Mouse (Mus musculus): Measurements from ENCODE around the gene Pola1. TPM values are rescaled to one million over a fixed set of nuclear protein-coding genes. Genes with fewer than 3 reads are reported as not detected.
"Not testable (repeated sequence)": the region's sequence is repeated elsewhere in the genome, so short reads cannot be mapped to it uniquely, and the experiment has no call there.

Gene Pola1
- total RNA-seq, 2 experiments from 2014 or later, result 3.0 to 3.2 TPM

DNA sequence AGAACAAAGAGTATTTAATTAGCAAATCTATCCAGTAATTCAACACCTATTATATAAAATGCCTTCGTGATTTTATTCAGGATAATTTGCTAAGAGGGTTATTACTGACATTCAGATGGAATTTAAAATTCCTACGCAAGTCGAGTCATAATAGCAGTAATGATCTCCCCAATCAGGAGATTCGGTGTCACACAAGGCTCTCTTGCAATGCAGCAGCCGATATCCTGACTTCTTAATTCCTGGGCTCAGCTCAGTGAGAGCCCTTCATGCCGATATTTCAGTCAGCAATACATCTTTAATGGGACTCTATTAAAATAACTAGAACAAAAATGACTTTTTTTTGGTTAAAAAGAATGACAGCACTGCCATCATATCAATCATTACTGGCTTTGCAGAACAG is 134.4 kb downstream of the Pola1 start:
- intact Hi-C loops (cut with DNase I), result no loop called here
- DNase-seq, result no peak

DNA sequence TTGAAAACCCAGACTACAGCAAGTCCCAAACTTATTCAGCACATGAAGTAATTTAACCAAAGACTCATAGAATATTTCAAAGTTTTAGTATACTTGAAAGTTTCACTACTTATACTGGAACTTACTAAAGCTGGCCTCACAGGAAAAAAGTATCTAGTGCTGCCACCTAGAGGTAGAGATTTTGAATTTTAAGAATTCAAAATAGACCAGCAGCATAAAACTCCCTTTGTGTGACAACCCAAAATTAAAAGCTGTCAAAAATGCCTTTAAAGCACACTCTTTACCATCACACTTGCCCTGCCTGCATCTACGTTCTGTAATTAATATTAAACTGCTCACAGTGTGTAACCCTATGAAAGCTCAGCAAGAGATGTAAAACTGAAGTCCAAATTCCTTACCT is 166.2 kb downstream of the Pola1 start:
- DNase-seq, result no peak
- intact Hi-C loops (cut with DNase I), result loop anchor here (5.0 kb wide), 2 partner anchors 183 to 398 kb away; no protein-coding TSS in a partner anchor

DNA sequence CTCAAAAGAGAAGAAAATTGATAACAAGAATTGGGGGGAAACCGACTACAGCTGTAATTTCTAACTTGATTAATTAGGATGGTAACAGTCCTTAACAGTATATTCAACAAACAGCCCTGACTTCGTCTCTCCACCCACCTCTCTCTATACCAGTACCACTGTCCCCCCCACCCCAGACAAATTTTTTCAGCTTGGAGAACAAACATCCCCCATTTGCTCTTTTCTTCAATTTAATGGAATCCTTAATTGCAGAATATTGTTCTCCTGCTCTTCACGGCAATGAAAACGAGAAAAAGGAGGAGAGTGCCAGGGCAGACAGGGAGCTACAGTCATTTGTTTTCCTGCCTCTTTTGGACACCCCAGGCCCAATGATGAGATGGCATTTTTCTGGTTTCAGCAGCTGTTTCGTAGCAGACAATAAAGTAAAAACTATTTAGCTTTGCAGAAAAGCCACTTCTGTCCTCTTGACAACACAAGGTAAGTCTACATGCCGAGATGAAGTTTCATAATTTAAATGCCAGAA is 202.2 kb downstream of the Pola1 start:
- DNase-seq, result no peak
- intact Hi-C loops (cut with DNase I), result no loop called here

DNA sequence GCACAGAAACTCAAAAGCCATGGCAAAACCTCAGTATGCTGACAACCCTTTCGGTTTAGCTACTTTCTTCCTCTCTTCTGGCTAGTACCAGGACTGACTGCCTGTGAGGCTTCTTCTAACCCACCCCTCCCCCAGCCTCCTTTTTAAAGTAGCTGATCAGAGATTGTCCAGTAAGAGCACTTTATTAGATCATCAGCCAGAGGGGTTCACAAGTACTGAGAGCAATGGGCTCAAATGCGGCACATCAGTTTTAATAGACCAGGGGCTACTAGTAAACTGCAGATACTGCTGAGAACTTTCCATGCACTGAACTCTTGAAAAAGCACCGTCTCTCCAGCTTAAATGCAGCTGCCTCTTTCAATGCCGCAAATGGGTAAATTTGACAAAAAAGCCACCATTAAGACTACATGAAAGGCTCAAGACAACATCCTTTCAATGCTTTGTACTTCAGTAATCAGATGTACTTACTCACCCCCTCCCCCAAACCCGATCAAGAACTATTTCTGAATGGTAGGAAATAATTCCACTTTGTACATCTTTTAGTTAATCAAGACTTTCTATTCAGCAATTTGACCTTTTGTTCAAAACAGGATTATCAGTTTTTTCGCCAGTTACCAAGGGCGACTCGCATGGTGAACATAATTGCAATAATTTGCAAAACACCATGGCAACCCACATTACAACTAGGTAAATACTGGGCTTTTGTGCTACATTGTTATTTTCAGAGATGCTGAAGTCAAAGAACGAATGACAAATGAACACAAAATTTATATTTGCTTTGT is 202.8 kb downstream of the Pola1 start:
- intact Hi-C loops (cut with DNase I), result no loop called here
- DNase-seq, result no peak

DNA sequence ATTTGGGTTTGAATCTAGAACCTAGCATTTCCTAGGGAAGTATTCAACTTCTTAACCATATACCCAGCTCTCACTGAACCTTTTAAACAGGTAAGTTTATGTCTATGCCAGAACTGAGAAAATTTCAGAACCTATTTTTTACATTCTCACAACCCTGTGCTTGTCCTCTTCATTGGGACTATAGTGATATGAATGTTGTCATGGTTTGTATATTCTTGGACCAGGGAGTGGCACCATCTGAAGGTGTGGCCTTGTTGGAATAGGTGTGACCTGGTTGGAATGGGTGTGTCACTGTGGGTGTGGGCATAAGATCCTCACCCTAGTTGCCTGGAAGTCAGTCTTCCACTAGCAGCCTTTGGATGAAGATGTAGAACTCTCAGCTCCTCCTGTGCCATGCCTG is 231.1 kb downstream of the Pola1 start:
- intact Hi-C loops (cut with DNase I); DNase-seq: not testable (repeated sequence)

DNA sequence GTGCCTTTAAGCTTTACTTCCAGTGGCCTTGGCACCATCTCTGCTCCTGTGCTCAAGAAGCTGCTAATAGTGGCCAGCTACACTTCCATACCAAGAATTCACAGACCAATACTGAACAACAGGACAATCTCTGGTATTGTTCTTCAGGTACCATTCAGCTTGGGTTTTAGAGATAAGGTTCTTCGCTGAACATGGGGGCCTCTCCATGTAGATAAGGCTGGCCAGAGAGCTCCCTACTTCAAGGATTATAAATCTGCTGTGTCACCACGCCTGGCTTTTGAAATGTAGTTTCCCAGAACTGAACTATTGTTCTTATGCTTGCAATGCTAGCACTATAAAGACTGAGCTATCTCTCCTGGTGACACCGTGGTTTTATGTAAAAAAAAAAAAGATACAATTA is 234.9 kb downstream of the Pola1 start:
- no peak for DNase-seq

DNA sequence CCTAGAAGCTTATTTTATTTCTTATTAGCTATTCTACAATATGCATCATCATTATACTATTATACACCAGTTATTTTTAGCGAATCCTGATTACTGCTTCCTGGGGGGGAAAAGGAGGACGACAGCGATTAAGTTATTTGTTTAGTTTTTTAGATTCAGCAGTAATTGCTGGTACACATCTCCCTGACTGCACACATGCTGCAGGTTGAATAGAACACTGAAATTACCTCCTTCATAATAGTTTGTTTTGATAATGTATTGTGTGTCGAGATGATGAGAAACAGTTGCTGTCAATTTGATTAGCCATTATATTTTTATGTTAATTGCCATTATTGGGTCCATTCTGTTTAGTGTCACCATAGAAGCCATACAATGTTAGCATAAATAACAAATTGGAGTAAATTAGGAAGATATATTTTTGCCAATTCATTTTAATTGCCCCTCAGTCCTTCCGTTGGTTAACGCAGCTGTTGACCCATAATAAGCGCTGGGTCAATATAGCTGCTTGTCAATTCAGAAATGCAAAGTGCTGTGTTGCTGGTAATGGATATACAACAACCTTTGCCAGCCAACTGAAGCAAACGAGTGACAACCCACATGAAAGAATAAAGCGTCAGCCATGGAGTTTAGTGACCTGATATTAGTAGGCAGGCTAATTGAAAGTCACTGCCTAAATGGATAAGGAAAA is 254.5 kb downstream of the Pola1 start:
- intact Hi-C loops (cut with DNase I), result no loop called here
- DNase-seq, result no peak

More for the DNA sequence above, 234.9 kb downstream of the Pola1 start:
- intact Hi-C loops (cut with DNase I), result no loop called here

DNA sequence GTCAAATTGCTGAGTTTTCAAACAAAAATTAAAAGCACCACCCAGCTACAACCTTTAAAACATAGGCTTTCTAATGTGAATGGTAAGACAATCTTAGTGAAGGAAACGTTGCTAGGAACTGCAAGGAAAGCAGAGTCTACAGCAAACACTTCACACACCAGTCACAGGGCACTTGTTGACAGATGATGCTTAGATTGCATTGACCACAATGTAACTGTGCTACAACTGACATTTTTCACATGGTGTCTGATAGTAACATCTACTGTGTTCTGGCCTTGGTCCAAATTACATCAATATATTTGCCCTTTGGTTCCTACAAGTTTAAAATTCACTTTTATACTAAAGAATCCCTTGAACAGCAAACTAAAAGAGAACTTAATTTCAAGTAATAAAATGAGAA is 258.5 kb downstream of the Pola1 start:
- intact Hi-C loops (cut with DNase I), result no loop called here

DNA sequence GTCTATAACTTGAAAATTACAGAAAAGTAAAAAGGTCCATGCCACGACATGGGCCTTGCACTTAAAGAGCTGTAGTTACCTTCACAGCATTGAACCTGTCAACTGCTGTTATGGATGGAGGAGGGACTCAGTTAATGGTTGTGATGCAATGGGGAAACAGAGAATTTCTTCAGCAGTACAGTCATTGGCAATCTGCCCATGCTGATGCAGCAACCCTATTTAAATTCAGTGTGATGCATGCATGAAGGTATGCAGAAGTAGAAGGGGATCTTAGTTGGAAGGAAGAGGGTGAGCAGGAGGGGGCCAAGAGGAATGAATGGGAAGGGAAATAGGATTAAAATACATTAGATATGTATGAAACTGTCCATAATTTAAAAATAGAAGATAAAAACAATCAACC is 262.2 kb downstream of the Pola1 start:
- no peak for DNase-seq
- intact Hi-C loops (cut with DNase I), result no loop called here

More for the DNA sequence above, 258.5 kb downstream of the Pola1 start:
- no peak for DNase-seq

DNA sequence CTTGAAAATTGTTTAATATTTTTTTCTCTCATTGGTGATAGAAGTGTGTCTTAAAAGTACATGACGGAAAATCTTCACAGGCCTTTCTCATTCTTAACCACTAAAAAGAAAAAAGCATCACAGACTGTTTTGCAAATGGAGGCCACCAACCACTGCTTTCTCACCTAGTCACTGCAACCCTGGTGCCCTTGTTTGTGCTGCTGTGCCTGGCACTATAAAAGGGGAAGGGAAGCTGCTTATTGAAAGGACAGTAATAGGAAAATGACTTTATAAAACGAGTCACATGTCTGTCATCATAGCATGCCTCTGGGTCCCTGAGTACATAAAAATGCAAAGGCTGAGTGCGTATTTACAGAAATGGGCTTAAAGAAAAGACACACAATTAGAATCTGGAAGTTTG is 263.7 kb downstream of the Pola1 start:
- intact Hi-C loops (cut with DNase I), result no loop called here
- DNase-seq, result no peak

DNA sequence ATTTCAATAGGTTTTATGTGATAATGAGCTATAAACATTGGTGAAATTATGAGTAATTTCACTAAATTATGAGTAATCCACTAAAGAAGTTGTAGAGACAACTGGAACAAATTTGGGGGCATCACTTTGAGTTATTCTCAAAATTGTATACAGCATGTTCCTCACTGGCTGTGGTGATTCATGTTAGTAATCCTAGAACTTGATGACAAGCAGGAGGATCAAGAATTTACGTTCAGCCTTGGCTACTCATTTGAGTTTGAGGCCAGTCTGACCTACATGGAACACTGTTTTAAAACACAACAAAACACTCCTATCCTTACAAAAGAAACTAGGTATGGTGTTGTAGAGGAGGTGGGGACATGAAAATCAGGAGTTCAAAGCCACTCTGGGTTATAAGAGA is 310.6 kb downstream of the Pola1 start:
- intact Hi-C loops (cut with DNase I), result no loop called here
- DNase-seq, result no peak

DNA sequence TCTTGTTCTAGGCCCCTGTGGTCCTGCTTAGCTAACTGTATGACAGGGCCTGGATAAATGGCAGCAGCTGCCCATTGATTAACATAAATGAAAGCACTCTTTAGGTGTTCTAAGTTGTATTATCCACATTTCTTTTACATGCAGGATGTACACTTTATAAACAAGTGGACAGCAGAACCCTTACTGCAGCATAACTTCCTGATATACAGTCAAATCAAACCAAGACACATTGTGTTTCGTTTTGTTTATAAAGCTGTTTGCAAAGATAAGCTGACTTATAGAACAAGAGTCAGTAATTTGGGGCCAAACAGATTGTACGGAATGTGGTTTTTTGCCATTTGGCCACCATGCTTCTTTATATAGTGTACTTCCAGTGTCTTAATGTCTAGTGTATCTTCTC is 312.0 kb downstream of the Pola1 start:
- intact Hi-C loops (cut with DNase I), result no loop called here

DNA sequence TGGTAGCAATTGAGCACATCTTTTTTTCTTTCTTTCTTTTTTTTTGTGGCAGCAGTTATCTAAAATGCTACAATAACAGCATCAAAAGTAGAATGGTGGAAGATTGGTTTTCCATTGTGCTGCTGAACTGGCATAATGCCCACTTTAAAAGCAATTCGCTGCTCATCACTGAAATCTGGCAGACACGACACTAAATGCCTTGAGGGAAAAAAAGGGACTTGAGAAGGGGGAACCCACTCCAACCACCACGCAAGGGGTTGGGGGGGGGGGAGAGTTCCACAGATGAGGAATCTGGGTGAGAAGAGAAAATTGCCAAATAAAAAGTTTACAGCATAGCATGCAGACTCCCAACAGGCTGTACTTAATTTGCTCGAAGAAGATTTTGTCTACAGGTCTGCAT is 314.4 kb downstream of the Pola1 start:
- no peak for DNase-seq
- intact Hi-C loops (cut with DNase I), result no loop called here

More for the DNA sequence above, 312.0 kb downstream of the Pola1 start:
- DNase-seq, result no peak

DNA sequence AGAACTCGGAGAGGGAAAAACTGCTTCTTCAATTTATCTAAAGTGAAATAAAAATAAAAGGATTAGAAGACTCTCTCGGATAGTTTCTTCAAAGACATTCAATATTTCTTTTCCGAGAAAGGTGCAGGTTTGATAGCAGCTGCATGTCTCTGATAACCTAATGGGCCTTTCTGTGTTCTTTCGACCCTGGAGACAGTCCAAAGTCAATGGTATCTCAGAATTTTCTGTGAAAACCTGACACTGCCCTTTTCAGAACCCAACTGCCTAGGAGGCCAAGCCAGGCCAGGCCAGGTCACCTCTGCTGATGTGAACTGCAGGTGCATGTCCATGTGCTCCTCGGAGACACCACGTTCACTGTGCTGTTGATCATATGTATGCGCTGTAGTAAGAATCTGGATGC is 326.2 kb downstream of the Pola1 start:
- DNase-seq, result no peak
- intact Hi-C loops (cut with DNase I), result no loop called here

DNA sequence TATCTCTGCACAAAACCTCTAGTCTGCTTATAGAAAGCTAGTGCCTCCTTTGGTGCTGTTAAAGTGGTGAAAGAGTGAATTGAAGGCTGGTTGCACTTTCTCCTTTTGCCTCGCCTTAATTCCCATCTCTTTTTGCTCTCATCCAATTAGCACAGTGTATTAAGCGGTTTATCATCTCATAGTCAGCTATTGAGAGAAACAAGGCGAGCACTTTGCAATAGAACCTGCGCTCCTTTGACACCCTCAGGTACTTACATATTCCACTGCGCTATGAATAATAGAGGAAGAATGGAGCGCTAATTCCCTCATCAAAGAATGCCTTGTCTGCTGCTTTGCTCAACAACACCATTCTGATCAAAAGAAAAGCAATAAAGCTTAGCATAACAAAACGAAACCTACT is 330.2 kb downstream of the Pola1 start:
- no peak for DNase-seq
- intact Hi-C loops (cut with DNase I), result no loop called here

DNA sequence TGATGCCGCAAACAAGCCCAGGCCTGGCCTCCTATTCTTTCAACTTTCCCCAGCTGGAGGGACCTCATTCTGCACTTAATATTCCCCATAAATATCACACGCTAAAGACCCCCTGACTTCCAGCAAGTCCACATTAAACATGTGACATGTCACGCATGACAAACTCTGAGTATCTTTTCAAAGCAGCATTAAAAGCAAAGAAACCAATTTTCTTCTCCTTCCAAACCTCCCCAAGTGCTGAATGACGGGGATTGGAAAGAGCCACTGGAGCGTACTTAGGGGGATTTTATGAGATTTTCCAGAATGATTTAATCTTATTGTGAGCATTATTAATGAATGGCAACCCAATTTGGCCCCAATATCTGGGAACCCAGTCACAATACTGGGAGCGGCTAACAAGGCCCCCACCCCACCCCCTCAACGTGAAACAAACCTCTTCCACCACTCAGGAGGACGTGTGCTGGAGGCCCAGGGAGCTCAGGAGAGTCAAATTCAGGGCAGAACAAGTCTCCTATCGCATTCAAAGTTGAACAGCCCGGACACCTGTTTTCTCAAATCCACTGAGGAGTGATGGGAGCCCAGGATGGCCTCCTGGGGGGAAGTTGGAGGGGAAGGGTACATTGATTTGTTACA is 331.7 kb downstream of the Pola1 start:
- DNase-seq, result no peak
- intact Hi-C loops (cut with DNase I), result no loop called here

DNA sequence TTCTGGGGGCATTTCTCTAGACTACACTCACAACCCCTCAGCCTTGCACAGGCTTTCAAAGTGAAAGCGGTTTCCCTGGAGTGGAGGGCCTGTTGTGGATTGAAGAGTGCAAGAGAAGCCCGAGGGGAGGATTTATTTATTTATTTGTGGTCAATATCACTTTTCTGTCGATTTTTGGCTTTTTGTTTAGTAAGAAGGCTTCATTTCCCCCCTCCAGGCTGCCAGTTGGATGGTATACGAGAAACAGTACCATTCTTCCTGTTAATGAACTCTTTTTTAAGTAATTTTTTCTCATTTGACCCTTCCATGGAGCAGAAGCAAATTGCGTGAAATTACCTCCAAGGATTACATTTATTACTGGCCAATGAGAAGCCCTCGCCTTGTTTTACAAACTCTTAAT is 332.2 kb downstream of the Pola1 start:
- intact Hi-C loops (cut with DNase I), result loop anchor here (10.0 kb wide), 1 partner anchor 335 kb away; the partner anchor contains the start of gene Pola1
- DNase-seq, result no peak

DNA sequence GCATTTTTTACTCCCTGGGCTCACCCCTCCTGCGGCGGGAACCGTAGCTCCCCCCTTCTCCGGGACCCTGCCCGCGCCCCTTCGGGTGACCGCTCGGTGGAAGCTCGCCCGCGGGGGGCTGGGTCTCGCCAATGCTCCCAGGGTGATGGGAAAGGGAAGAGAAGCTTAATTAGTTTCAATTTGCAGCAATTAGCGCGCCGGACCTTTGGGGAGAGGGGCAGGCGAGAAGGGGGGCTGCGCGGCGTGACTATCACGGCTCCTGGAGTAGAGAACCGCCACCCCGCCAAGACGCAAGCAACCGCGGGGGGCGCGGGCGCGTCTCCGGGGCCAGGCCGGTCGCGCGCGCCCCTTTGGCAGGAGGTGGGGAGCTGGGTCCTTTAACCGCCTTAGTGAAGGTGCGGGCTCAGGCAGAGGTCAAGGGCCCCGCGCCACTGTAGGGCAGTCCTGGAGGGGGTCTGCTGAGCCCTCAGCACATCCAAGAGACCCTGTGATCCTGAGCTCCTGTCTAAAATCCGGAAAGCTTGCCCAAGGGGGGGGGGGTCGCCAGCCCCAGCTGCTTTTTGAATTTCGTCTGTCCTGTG is 332.8 kb downstream of the Pola1 start:
- intact Hi-C loops (cut with DNase I), result loop anchor here (10.0 kb wide), 1 partner anchor 336 kb away; the partner anchor contains the start of gene Pola1
- DNase-seq, result no peak

DNA sequence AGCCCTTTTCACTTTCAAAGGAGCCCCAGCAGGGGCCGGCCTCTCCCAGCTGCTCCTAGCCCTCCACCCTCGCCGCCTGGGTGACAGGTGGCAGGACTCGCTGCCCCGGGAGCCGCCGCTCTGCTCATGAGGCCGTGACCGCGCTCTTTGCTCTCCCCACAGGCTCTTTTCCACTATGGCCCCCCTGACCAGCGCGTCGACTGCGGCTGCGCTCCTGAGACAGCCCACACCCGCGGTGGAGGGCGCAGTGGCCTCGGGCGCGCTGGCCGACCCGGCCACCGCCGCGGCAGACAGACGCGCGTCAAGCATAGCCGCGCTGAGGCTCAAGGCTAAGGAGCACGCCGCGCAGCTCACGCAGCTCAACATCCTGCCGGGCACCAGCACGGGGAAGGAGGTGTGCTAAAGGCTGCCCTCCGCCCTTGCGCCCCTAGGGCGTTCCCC is 334.9 kb downstream of the Pola1 start:
- intact Hi-C loops (cut with DNase I), result loop anchor here (10.0 kb wide), 1 partner anchor 338 kb away; the partner anchor contains the start of gene Pola1

DNA sequence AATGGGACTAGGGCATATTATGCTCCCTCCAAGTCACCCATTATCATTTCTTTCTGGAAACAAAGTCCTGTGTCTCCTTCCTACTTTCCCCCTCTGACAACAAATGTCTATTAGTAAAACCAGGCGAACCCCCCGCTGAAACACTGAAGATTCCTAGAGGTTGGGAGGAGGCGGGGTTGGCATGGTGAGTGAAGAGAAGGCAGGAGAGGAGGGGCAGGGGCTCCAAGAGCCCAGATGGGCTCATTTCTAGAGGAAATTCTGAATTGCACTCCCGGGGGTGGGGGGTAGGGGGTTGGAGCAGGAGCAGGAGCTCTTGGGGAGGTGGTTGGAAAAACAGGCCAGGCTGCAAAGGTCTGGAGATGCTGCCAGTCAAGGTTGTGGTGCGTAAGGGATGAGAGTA is 336.1 kb downstream of the Pola1 start:
- no peak for DNase-seq
- intact Hi-C loops (cut with DNase I), result loop anchor here (10.0 kb wide), 1 partner anchor 339 kb away; the partner anchor contains the start of gene Pola1

More for the DNA sequence above, 334.9 kb downstream of the Pola1 start:
- no peak for DNase-seq
